Mouse (Mus musculus) midbrain, embryonic 14.5 days (tissue): Measurements from ENCODE around the gene Rpl3l. TPM values are rescaled to one million over a fixed set of nuclear protein-coding genes. Genes with fewer than 3 reads are reported as not detected.

Source experiments
- ATAC-seq: fragments of 200-750 bp; cut with Nextera tagmentation; 2 replicates; pipeline ENCODE4 v1.8.0; 2017; ENCODE audit warnings: moderate number of reproducible peaks, moderate library complexity; ENCODE audit not compliant: low FRiP score, low TSS enrichment
- DNase-seq: peaks from one replicate; pipeline ENCODE4 v3.0.0-alpha.2; 2015
- H3K27ac ChIP-seq: fragments of 300-500 bp; sonication (generic); replicated peaks from 2 replicates; pipeline ENCODE4 v1.5.1; 2014; ENCODE audit warnings: mild to moderate bottlenecking, low read depth, low read length, moderate library complexity
- H3K27me3 ChIP-seq: fragments of 300-500 bp; sonication (generic); 2 replicates; pipeline ENCODE4 v1.6.1; 2014; ENCODE audit warnings: low read length, control low read depth, mixed read lengths; ENCODE audit not compliant: control insufficient read depth, insufficient read depth
- H3K36me3 ChIP-seq: fragments of 300-500 bp; sonication (generic); 2 replicates; pipeline ENCODE4 v1.6.1; 2014; ENCODE audit warnings: low read length, control low read depth; ENCODE audit not compliant: control insufficient read depth, insufficient read depth
- H3K4me1 ChIP-seq: fragments of 300-500 bp; sonication (generic); 2 replicates; pipeline ENCODE4 v1.6.1; 2014; ENCODE audit warnings: mild to moderate bottlenecking, antibody characterized with exemption, low read length, control low read depth; ENCODE audit not compliant: control insufficient read depth, insufficient read depth
- H3K4me2 ChIP-seq: fragments of 300-500 bp; sonication (generic); 2 replicates; pipeline ENCODE4 v1.6.1; 2014; ENCODE audit warnings: mild to moderate bottlenecking, low read length, moderate library complexity
- H3K4me3 ChIP-seq: fragments of 300-500 bp; sonication (generic); replicated peaks from 2 replicates; pipeline ENCODE4 v1.5.1; 2014; ENCODE audit warnings: low read depth, low read length
- H3K9ac ChIP-seq: fragments of 300-500 bp; sonication (generic); replicated peaks from 2 replicates; pipeline ENCODE4 v1.6.1; 2014; ENCODE audit warnings: mild to moderate bottlenecking, low read length, moderate library complexity
- H3K9me3 ChIP-seq: fragments of 300-500 bp; sonication (generic); 2 replicates; pipeline ENCODE4 v1.6.1; 2016; ENCODE audit warnings: low read length, control low read depth, mixed read lengths; ENCODE audit not compliant: control insufficient read depth
- WGBS: fragments of 180-500 bp; shearing (Covaris S2); extraction: QIAGEN DNeasy Blood & Tissue Kit; methylation state at CpG from one replicate; pipeline ENCODE4 v1.1.7; 2014; 5-methylcytosine and 5-hydroxymethylcytosine counted together
- polyA plus RNA-seq: library from polyadenylated mRNA; unstranded; fragments of >200 nt; fragmentation: Nextera tagmentation; extraction: Ambion mirVana; gene quantifications from 2 replicates; pipeline ENCODE4 v1.2.1, GENCODE M21; 2014

The Rpl3l gene
- polyA plus RNA-seq, 1 experiment from 2014 or later: not detected

- no peak overlapping the region for H3K9ac ChIP-seq
- no peak for ATAC-seq
Observed at GRCm38 (mm10) chr17:24733434-24734050, 5.9 kb downstream of the Rpl3l start.

GRCm38 (mm10) chr17:24734513-24734912, 6.9 kb downstream of the Rpl3l start:
- WGBS: 92% methylated on average over 1 of the region's 1 CpGs
- Histone ChIP-seq H3K4me1 (0 out of 2 replicates have a peak, but pooled peaks cover 6% of the 10 kb centered on the region), H3K9me3 (no peaks in the 10 kb centered on the region), H3K4me3 (no peak overlapping the region), H3K4me2 (no peak overlapping the region), H3K27ac (no peak overlapping the region), H3K36me3 (no peaks in the 10 kb centered on the region), H3K27me3 (no peaks in the 10 kb centered on the region), H3K9ac (no peak overlapping the region)
- no peak for DNase-seq
- no peak for ATAC-seq

More at GRCm38 (mm10) chr17:24733434-24734050, 5.9 kb downstream of the Rpl3l start:
- H3K4me3 ChIP-seq: no peak overlapping the region
- no peak for DNase-seq
- no peak overlapping the region for H3K27ac ChIP-seq
- 0 out of 2 replicates have a peak, but pooled peaks cover 6% of the 10 kb centered on the region for H3K4me1 ChIP-seq
- H3K9me3 ChIP-seq: no peaks in the 10 kb centered on the region
- 92% methylated on average over 21 of the region's 21 CpGs for WGBS
- no peaks in the 10 kb centered on the region for H3K27me3 ChIP-seq
- H3K36me3 ChIP-seq: no peaks in the 10 kb centered on the region
- H3K4me2 ChIP-seq: no peak overlapping the region

DNA sequence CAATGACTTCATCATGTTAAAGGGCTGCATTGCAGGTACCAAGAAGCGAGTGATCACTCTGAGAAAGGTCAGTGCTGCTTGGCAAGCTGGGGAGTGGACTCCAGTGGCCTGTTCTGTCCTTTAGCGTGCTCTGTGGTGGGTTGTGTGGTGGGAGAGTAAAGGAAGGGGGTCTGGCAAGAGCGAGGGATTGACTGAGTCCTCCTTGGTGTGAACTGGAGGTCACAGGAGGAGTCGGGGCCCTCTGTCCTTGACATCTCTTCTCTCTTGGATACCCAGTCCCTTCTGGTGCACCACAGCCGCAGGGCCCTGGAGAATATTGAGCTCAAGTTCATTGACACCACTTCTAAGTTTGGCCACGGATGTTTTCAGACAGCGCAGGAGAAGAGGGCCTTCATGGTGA, 7.8 kb downstream of the Rpl3l start:
- DNase-seq: no peak
- Histone ChIP-seq H3K4me1 (0 out of 2 replicates have a peak, but pooled peaks cover 6% of the 10 kb centered on the region), H3K9me3 (no peaks in the 10 kb centered on the region), H3K27ac (no peak overlapping the region), H3K9ac (no peak overlapping the region), H3K4me2 (no peak overlapping the region), H3K27me3 (no peaks in the 10 kb centered on the region), H3K4me3 (no peak overlapping the region), H3K36me3 (no peaks in the 10 kb centered on the region)
- ATAC-seq: no peak
- WGBS: 86% methylated on average over 7 of the region's 7 CpGs

DNA sequence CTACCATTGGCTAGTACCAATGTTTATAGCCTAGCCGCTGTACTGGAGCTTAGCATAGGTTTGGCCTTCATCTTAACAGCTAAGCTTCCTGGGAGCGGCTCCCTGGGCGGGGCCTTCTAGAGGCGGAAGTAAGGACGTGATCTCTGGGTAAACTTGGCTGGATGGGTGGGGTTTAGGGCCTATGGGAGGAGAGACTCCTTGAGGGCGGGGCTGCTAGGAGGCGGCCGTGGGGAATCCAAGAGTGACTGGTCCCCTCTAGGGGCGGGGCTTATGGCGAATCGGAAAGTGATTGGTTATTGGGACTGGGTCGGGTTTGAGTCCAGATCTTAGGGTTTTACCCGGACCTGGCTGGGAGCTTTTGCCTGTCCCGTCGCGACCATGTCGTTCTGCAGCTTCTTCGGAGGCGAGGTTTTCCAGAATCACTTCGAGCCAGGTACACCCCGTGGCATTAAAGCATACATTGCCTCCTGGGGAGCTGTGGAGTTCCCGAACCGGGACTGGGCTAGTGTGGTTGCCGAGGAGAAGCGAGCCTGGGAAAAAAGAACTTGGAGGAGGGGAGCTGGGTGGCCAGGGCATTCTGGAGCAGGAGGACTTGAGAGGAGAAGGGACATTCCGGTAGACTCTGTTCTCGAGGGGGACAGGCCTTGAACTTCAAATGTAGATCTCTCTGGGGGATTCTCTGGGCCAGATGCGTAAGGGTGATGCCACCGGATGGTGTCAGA, 8.9 kb downstream of the Rpl3l start, which contains the start of gene Msrb1:
TSS of gene Msrb1 (plus strand) at position 313 of the 722 bp plus-strand sequence.
- WGBS: 2% methylated on average over 29 of the region's 29 CpGs
- peak within 1 kb of the TSS; percentile 80 for H3K4me2 ChIP-seq
- H3K4me3 ChIP-seq: peak within 1 kb of the TSS; percentile 48
- peak within 1 kb of the TSS; percentile 45; the same call in 1 of the 2 replicates for H3K27ac ChIP-seq
- H3K4me1 ChIP-seq: 0 out of 2 replicates have a peak, but pooled peaks cover 6% of the 10 kb centered on the region
- H3K27me3 ChIP-seq: no peaks in the 10 kb centered on the region
- peak; percentile 92 for ATAC-seq
- no peaks in the 10 kb centered on the region for H3K9me3 ChIP-seq
- no peaks in the 10 kb centered on the region for H3K36me3 ChIP-seq
- H3K9ac ChIP-seq: peak within 1 kb of the TSS; percentile 50
- peak; percentile 95 for DNase-seq

DNA sequence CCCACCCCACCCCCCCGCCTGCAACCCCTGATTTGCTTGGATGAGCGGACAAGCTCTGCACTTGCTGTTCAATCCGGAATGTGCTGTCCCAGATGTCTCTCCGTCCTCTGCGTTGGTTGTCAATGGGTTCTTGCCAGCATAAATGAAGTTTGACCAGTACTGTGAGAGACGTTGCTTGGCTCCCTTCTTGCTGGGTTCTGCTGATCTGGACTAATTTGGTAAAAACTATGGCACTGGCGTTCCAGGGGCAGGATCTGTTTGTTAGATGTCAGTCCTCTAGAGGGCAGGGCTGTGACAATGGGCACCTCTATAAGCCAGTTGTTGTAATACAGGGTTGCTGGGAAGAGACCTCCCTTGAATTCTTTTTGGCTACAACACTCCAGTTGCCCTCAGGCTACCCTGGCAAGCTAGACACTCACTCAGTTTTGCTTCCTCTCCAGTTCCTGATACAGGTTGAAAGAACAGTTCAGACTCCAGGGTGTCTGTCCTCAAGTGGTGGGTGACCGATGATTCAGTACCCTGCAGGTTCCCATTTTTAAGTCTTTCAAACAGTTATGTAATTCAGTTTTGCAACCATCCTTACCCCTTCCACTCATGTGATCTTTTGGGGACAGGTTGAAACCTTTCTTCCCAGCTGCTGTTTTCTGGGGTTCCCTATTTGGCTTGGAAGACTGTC, 9.7 kb downstream of the Rpl3l start:
- ATAC-seq (no peak), DNase-seq (no peak)
- Histone ChIP-seq H3K4me3 (peak overlapping the region; percentile 48), H3K27ac (no peak overlapping the region), H3K4me2 (peak overlapping the region; percentile 80), H3K4me1 (0 out of 2 replicates have a peak, but pooled peaks cover 6% of the 10 kb centered on the region), H3K36me3 (no peaks in the 10 kb centered on the region), H3K9ac (peak overlapping the region; percentile 50; the same call in 1 of the 2 replicates), H3K9me3 (no peaks in the 10 kb centered on the region), H3K27me3 (no peaks in the 10 kb centered on the region)
- WGBS: 27% methylated on average over 8 of the region's 8 CpGs

DNA sequence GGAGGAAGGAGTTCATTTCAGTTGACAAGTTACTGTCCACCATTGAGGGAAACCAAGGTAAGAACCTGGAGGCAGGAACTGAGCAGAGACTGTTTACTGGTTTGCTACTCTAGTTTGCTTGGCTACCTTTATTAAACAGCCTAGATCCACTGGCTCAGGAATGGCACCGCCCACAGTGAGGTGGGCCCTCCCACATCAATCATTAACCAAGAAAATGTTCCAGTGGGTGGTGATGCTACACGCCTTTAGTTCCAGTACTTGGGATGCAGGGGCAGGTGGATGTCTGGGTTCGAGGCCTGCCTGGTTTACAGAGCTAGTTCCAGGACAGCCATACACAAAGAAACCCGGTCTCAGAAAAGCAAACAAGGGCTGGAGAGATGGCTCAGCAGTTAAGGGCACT, 10.6 kb downstream of the Rpl3l start:
- H3K9ac ChIP-seq: no peak overlapping the region
- no peak for DNase-seq
- 84% methylated on average over 4 of the region's 4 CpGs for WGBS
- no peak overlapping the region for H3K27ac ChIP-seq
- H3K4me3 ChIP-seq: no peak overlapping the region
- no peak overlapping the region for H3K4me2 ChIP-seq
- H3K4me1 ChIP-seq: 0 out of 2 replicates have a peak, but pooled peaks cover 6% of the 10 kb centered on the region
- H3K36me3 ChIP-seq: no peaks in the 10 kb centered on the region
- no peaks in the 10 kb centered on the region for H3K27me3 ChIP-seq
- H3K9me3 ChIP-seq: no peaks in the 10 kb centered on the region
- ATAC-seq: no peak

GRCm38 (mm10) chr17:24739926-24740325, 12.3 kb downstream of the Rpl3l start:
- H3K4me3 ChIP-seq: no peak overlapping the region
- no peak for ATAC-seq
- no peak overlapping the region for H3K27ac ChIP-seq
- H3K9me3 ChIP-seq: no peaks in the 10 kb centered on the region
- H3K4me2 ChIP-seq: no peak overlapping the region
- no peaks in the 10 kb centered on the region for H3K27me3 ChIP-seq
- 85% methylated on average over 8 of the region's 8 CpGs for WGBS
- no peak for DNase-seq
- H3K4me1 ChIP-seq: 0 out of 2 replicates have a peak, but pooled peaks cover 6% of the 10 kb centered on the region
- H3K36me3 ChIP-seq: no peaks in the 10 kb centered on the region
- H3K9ac ChIP-seq: no peak overlapping the region

GRCm38 (mm10) chr17:24742307-24742706, 14.7 kb downstream of the Rpl3l start:
- Histone ChIP-seq H3K4me1 (0 out of 2 replicates have a peak, but pooled peaks cover under 1% of the 10 kb centered on the region), H3K9me3 (no peaks in the 10 kb centered on the region), H3K27ac (no peak overlapping the region), H3K4me2 (no peak overlapping the region), H3K27me3 (no peaks in the 10 kb centered on the region), H3K4me3 (no peak overlapping the region), H3K9ac (no peak overlapping the region), H3K36me3 (no peaks in the 10 kb centered on the region)
- ATAC-seq: no peak
- no peak for DNase-seq
- WGBS: 82% methylated on average over 8 of the region's 8 CpGs
